In the genomic region with DNA sequence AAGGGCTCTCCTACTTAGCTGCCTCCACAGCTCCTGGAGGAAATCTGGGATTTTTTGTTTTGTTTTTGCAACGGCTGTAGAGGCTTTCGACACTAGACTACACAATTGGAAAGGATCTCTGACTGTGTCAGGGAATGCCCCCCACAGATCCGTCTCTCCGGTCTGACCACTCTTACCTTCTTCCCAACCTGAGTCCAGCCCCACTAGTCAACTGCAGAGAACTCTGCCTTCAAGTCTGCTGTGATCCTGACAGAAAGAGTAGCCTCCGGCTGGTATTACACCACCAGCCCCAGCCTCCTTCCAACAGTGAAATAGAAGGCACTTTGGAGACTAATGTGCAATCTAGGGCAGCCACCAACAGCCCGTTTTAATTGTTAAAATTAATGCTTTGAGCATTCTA, we compare ENCODE assay signal across 9 mouse cellular contexts. TPM values are rescaled to one million over a fixed set of nuclear protein-coding genes. Genes with fewer than 3 reads are reported as not detected.
A peak's percentile ranks its signal among the peaks of the same experiment; 100 is the strongest.
DNase-seq lines count a peak whose midpoint lies in the region; ATAC-seq and TF ChIP-seq lines count a peak whose summit lies in the region.
"Had no signal": no experiment of that assay in that cellular context is flagged by ENCODE, and none has a peak within 500 bp of the region (broad histone marks: within the 10 kb centered on the region; RNA-seq: fewer than 3 reads in every experiment).

No protein-coding gene starts in this region.

- H3K4me1 ChIP-seq in forebrain, embryonic 11.5 days (replicated peaks; ENCODE audit: control insufficient read depth, insufficient read depth, low read length): peaks cover 6% of the 10 kb centered on the region
- peaks cover 9% of the 10 kb centered on the region for H3K4me1 ChIP-seq in limb, embryonic 11.5 days (ENCODE audit: control insufficient read depth, insufficient read depth, low read length)
- H3K4me1 ChIP-seq in neural tube, embryonic 14.5 days (ENCODE audit: control insufficient read depth, insufficient read depth, low read length): peaks cover 5% of the 10 kb centered on the region; the same call in 1 of the 2 replicates

- no peaks in the 10 kb centered on the region for H3K9me3 ChIP-seq in forebrain, embryonic 11.5 days (ENCODE audit: control insufficient read depth, low read length)
- no peaks in the 10 kb centered on the region for H3K9me3 ChIP-seq in limb, embryonic 11.5 days (ENCODE audit: control insufficient read depth, low read length)
- no peaks in the 10 kb centered on the region for H3K9me3 ChIP-seq in neural tube, embryonic 14.5 days (ENCODE audit: control insufficient read depth, low read length)

- peak overlapping the region; percentile 91 for H3K4me2 ChIP-seq in forebrain, embryonic 11.5 days (ENCODE audit: low read depth, low read length, severe bottlenecking)
- peak overlapping the region; percentile 87 for H3K4me2 ChIP-seq in limb, embryonic 11.5 days (ENCODE audit: low read depth, severe bottlenecking)
- peak overlapping the region; percentile 84 for H3K4me2 ChIP-seq in neural tube, embryonic 14.5 days (ENCODE audit: low read depth, low read length)

- no peak for DNase-seq in layer of hippocampus, adult 2 months (ENCODE audit: low spot score in 2 of 2)
- no peak for DNase-seq in layer of hippocampus, postnatal 25 days (ENCODE audit: extremely low spot score in 1 of 2, low spot score in 1 of 2)
- no peak for DNase-seq in forebrain, embryonic 11.5 days (ENCODE audit: low spot score)
- no peak for DNase-seq in limb, embryonic 11.5 days (ENCODE audit: low spot score)
- DNase-seq in urinary bladder, postnatal 4 days (ENCODE audit: low spot score in 2 of 2): no peak
- DNase-seq in adrenal gland, postnatal 4 days (ENCODE audit: low spot score in 2 of 2): no peak
- no peak for DNase-seq in kidney, adult 18-20 months
- DNase-seq: cerebellum, adult 11-12 months had no signal

- no peak overlapping the region; the same call in 1 of the 2 replicates for H3K9ac ChIP-seq in forebrain, embryonic 11.5 days (ENCODE audit: low read length)
- no peak overlapping the region for H3K9ac ChIP-seq in limb, embryonic 11.5 days (ENCODE audit: low read length)
- H3K9ac ChIP-seq in neural tube, embryonic 14.5 days (replicated peaks; ENCODE audit: low read depth, low read length): no peak overlapping the region

- no peaks in the 10 kb centered on the region for H3K36me3 ChIP-seq in forebrain, embryonic 11.5 days (ENCODE audit: control insufficient read depth, insufficient read depth, low read length)
- no peaks in the 10 kb centered on the region for H3K36me3 ChIP-seq in limb, embryonic 11.5 days (ENCODE audit: control insufficient read depth, insufficient read depth, low read length)
- no peaks in the 10 kb centered on the region for H3K36me3 ChIP-seq in neural tube, embryonic 14.5 days (ENCODE audit: control insufficient read depth, insufficient read depth, low read length)

- H3K27me3 ChIP-seq in forebrain, embryonic 11.5 days (ENCODE audit: control insufficient read depth, insufficient read depth, low read length): no peaks in the 10 kb centered on the region
- H3K27me3 ChIP-seq in limb, embryonic 11.5 days (ENCODE audit: control insufficient read depth, insufficient read depth, low read length): no peaks in the 10 kb centered on the region
- H3K27me3 ChIP-seq in neural tube, embryonic 14.5 days (ENCODE audit: control insufficient read depth, insufficient read depth, low read length): no peaks in the 10 kb centered on the region

- H3K27ac ChIP-seq in layer of hippocampus, adult 2 months: no peak overlapping the region
- H3K27ac ChIP-seq in forebrain, embryonic 11.5 days (ENCODE audit: low read depth, low read length): no peak overlapping the region
- no peak overlapping the region for H3K27ac ChIP-seq in limb, embryonic 11.5 days (replicated peaks; ENCODE audit: low read depth, low read length)
- no peak overlapping the region for H3K27ac ChIP-seq in neural tube, embryonic 14.5 days (ENCODE audit: low read depth, low read length)

- no peak for TF ChIP-seq CTCF in layer of hippocampus, adult 2 months (conservative IDR thresholded peaks at IDR 0.05)

- no peak for ATAC-seq in forebrain, embryonic 11.5 days (replicated peaks; ENCODE audit: low FRiP score)
- ATAC-seq in limb, embryonic 11.5 days (ENCODE audit: insufficient number of reproducible peaks, low FRiP score, low TSS enrichment, low read depth): no peak
- ATAC-seq in neural tube, embryonic 14.5 days (ENCODE audit: low read depth): no peak

- H3K4me3 ChIP-seq in layer of hippocampus, adult 2 months: peak overlapping the region; percentile 77
- peak overlapping the region; percentile 74 for H3K4me3 ChIP-seq in forebrain, embryonic 11.5 days (ENCODE audit: low read depth, low read length)
- H3K4me3 ChIP-seq in limb, embryonic 11.5 days (ENCODE audit: low read depth, low read length): peak overlapping the region; percentile 80
- peak overlapping the region; percentile 72 for H3K4me3 ChIP-seq in neural tube, embryonic 14.5 days (ENCODE audit: low read depth, low read length)

- 20% methylated on average over 6 of the region's 6 CpGs for WGBS in forebrain, embryonic 11.5 days
- 19% methylated on average over 6 of the region's 6 CpGs for WGBS in limb, embryonic 11.5 days
- WGBS in neural tube, embryonic 14.5 days: 27% methylated on average over 6 of the region's 6 CpGs

RNA-seq across cellular contexts. Expression of a gene that starts 1.5 kb away (rescaled TPM):
- 10 to 100 TPM; 33.0 to 35.4 TPM for total RNA-seq in layer of hippocampus, adult 2 months (2021)
- total RNA-seq in layer of hippocampus, postnatal 25 days (2021): 10 to 100 TPM; 31.9 to 36.9 TPM
- 5.2 and 5.4 TPM in 2 replicates for polyA plus RNA-seq in forebrain, embryonic 11.5 days (2014; fragmentation: Nextera tagmentation; extraction: Ambion mirVana)
- 8.9 and 10.4 TPM in 2 replicates for polyA plus RNA-seq in limb, embryonic 11.5 days (2014; fragmentation: Nextera tagmentation; extraction: Ambion mirVana)
- polyA plus RNA-seq in neural tube, embryonic 14.5 days (2014; fragmentation: Nextera tagmentation; extraction: Ambion mirVana): 2.1 and 3.5 TPM in 2 replicates
- total RNA-seq in adrenal gland, postnatal 4 days (2021): 10 to 100 TPM; 81.7 to 88.7 TPM
